Mouse (Mus musculus) embryonic fibroblast, embryonic 13.5 days (primary cell): Measurements from ENCODE around the gene Adam19. TPM values are rescaled to one million over a fixed set of nuclear protein-coding genes. Genes with fewer than 3 reads are reported as not detected.

ENCODE experiments used
- H3K27ac ChIP-seq: 2 replicates; pipeline ENCODE4 v1.5.1; 2012; ENCODE audit warnings: low read length, control low read depth, inconsistent platforms; ENCODE audit not compliant: insufficient read depth
- H3K4me1 ChIP-seq: 2 replicates; pipeline ENCODE4 v1.6.1; 2011; ENCODE audit warnings: low read length; ENCODE audit not compliant: control insufficient read depth, insufficient read depth
- H3K4me3 ChIP-seq: 2 replicates; pipeline ENCODE4 v1.5.1; 2011; ENCODE audit warnings: mild to moderate bottlenecking, control low read depth, low read length; ENCODE audit not compliant: insufficient read depth
- CTCF ChIP-seq: IDR thresholded peaks from 2 replicates; pipeline ENCODE4 v1.5.1; 2011; ENCODE audit warnings: mild to moderate bottlenecking, control low read depth, low read length, moderate library complexity, borderline replicate concordance; ENCODE audit not compliant: insufficient read depth
- POLR2A ChIP-seq: IDR thresholded peaks from 2 replicates; pipeline ENCODE4 v1.6.1; 2011; ENCODE audit warnings: low read depth, mild to moderate bottlenecking, control low read depth, low read length, moderate library complexity
- polyA plus RNA-seq: library from polyadenylated mRNA; stranded (reverse); fragments of >200 nt; gene quantifications from 2 replicates; pipeline ENCODE4 v1.2.4, GENCODE M21; 2011; ENCODE audit warnings: low read depth; ENCODE audit not compliant: missing spikeins, insufficient read length

Adam19 gene
- polyA plus RNA-seq, 1 experiment: 91.6 TPM

- TF ChIP-seq CTCF: no peak
- no peak for TF ChIP-seq POLR2A
- H3K4me3 ChIP-seq: no peak overlapping the region
Measured at GRCm38 (mm10) chr11:46084568-46084967, 28.8 kb downstream of the Adam19 start.

GRCm38 (mm10) chr11:46085398-46086163 lies 29.8 kb downstream of the Adam19 start:
- H3K4me3 ChIP-seq: no peak overlapping the region
- peaks cover 36% of the 10 kb centered on the region for H3K4me1 ChIP-seq
- TF ChIP-seq CTCF: no peak
- TF ChIP-seq POLR2A: no peak
- H3K27ac ChIP-seq: peak overlapping the region; percentile 94

More at GRCm38 (mm10) chr11:46084568-46084967, 28.8 kb downstream of the Adam19 start:
- Histone ChIP-seq H3K4me1 (peaks cover 41% of the 10 kb centered on the region), H3K27ac (peak overlapping the region; percentile 94)

DNA sequence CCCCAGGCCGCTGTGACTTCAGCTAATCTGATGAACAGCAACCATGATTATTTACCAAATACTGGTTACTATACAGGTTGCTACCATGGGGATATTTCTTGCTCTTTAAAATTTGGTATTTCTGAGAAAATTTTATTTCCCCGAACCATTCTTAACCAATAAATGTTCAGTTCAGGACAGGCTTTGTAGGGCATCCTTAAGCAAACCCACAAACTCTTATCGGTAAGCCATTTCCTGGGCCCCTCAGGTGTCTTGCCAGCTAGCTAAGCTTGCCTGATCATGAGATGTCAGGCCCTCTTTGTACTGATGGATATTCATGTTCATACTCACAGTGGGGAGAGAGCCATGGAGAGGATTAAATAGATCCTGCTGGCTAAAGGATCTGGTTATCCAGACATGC lies 30.7 kb downstream of the Adam19 start:
- TF ChIP-seq POLR2A: no peak
- TF ChIP-seq CTCF: no peak
- Histone ChIP-seq H3K27ac (peak overlapping the region; percentile 80), H3K4me3 (no peak overlapping the region), H3K4me1 (peaks cover 34% of the 10 kb centered on the region)

GRCm38 (mm10) chr11:46089081-46089713 lies 33.4 kb downstream of the Adam19 start:
- Histone ChIP-seq H3K27ac (peak overlapping the region; percentile 83), H3K4me3 (no peak overlapping the region), H3K4me1 (peaks cover 33% of the 10 kb centered on the region)
- TF ChIP-seq CTCF: no peak
- TF ChIP-seq POLR2A: no peak

DNA sequence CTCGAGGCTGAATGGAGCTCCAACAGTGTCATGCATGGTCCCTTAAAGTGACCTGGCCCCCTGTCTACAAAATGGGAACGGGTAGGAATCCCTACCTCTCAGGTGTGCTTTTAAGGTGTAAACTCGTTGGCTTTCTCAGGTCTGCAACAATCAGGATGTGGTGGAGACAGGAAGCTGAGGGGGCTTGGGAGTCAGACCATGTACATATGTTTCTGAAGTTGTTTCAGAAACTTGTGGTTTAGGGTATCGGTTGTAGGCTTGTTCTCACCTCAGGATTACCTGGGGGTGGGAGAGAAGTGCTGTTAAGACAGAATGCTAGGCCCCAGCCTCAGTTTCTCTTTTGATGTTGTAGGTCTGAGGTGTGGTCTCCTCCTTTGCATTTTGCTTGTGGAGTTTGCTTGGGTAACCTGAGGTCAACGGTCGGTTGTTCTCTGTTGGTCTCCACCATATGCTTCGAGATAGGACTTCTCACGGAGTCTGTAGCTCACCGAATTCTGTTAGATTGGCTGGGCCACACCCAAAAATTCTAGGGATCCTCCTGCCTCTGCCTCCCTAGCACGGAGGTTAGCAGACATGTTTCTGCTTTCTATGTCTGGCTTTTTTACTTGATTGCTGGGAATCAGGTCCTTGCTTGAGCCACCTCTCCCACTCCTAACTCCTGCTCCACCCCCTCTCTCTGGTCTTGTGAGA lies 34.4 kb downstream of the Adam19 start:
- Histone ChIP-seq H3K27ac (peak overlapping the region; percentile 83), H3K4me3 (no peak overlapping the region), H3K4me1 (peaks cover 33% of the 10 kb centered on the region)
- TF ChIP-seq CTCF: no peak
- TF ChIP-seq POLR2A: no peak

DNA sequence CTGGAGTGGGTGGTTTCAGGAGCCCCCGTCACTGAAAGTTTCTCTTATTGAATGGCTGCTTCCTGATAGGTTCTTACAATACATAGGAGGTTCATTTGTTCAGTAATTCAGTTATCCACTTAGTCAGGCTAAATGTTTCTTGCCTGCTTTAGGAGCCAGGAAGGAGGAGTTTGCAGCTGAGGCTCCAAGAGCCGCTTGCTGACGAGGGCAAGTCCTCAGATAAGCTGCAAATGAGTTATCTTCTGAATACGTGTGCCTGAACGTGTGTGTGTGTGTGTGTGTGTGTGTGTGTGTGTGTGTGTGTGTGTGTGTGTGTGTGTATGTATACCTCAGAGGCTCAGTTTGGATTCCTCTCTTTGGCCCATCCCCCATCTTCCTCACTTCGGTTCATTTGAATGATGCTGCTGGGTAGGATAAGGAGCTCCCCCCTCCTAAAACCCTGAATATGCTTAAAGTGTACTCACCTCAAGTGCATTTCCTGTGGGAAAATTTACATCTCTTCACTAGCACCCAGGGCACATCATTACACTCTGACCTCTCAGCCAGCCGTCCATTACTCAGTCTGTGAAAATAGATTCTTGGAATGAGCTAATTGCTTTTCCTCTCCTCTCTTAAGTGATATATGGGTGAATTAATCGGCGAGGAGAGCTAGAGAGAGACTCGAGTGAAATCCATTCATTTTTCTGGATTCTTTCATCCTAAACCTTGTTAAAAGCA lies 35.3 kb downstream of the Adam19 start:
- H3K4me3 ChIP-seq: no peak overlapping the region
- peak overlapping the region; percentile 83 for H3K27ac ChIP-seq
- peaks cover 30% of the 10 kb centered on the region for H3K4me1 ChIP-seq
- no peak for TF ChIP-seq POLR2A
- TF ChIP-seq CTCF: no peak

- no peak overlapping the region for H3K4me3 ChIP-seq
- peaks cover 26% of the 10 kb centered on the region for H3K4me1 ChIP-seq
- TF ChIP-seq CTCF: no peak
- TF ChIP-seq POLR2A: no peak
- peak overlapping the region; percentile 83 for H3K27ac ChIP-seq
Measured at GRCm38 (mm10) chr11:46092121-46092520, 36.3 kb downstream of the Adam19 start.

- no peak for TF ChIP-seq CTCF
- TF ChIP-seq POLR2A: no peak
- peak overlapping the region; percentile 43 for H3K27ac ChIP-seq
- H3K4me1 ChIP-seq: peaks cover 15% of the 10 kb centered on the region
- H3K4me3 ChIP-seq: no peak overlapping the region
Measured at GRCm38 (mm10) chr11:46095477-46096264, 39.9 kb downstream of the Adam19 start.

DNA sequence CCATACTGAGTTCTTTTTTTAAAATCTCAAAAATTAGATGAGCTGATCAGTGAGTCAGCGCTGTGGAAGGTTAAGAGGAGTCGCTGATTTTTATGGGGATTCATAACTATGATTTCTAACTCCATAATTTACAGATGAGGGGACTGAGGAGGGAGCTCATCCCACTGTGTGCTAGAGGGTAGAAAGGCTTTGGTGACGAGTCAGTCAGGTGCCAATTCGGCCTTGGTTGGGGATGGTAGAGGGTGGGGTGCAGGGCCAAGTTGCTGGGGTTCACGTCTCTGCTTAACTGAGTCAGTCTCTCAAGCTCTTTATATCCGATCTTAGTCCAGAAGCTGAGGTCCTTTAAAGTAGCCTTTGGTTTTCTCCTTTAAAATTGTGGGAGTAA lies 40.5 kb downstream of the Adam19 start:
- H3K4me3 ChIP-seq: no peak overlapping the region
- H3K4me1 ChIP-seq: peaks cover 11% of the 10 kb centered on the region
- TF ChIP-seq CTCF: no peak
- no peak for TF ChIP-seq POLR2A
- peak overlapping the region; percentile 43 for H3K27ac ChIP-seq
